Mouse (Mus musculus): ENCODE measurements around the gene Cul4b.
A peak's percentile ranks its signal among the peaks of the same experiment; 100 is the strongest.
"Not testable (repeated sequence)": the region's sequence is repeated elsewhere in the genome, so short reads cannot be mapped to it uniquely, and the experiment has no call there.

Cul4b gene

DNA sequence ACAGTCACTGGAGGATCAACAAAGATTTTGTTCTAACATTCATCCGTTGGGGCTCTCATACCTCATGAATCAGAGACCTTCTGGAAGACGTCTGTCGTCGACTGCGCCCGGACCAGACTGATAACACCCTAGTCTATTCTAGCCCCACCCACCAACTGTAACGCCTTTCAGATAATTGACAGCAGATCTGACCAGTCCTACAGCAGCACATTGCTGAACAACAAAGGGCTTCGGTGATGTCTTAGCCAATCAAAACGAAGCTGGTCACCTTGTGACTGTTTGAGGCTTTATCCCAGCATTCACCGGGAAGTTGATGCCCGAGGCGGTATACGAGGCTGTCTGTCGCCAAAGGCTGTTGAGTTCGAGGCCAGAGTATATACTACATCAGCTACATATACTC is at the start of gene Cul4b:
Cul4b (minus strand) TSS at position 119 of the 400 bp plus-strand sequence.
- no peak for DNase-seq

DNA sequence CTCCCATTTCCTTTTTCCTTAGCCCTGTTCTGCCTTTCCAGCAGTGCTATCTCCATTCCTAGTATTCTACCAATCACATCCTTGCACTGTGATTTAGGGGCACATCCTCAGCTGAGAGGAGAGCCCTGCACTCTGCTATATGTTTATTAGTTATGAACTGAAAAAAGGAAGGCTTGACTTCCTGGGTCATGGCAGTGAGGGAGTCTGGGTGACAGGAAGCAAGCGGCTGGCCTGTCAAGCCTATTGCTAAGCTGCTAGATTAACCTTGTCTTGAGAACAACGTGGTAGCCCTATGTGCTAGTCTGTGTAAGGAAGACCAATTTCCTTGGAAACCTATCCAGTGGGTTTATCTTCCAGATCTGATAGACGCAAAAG is 25.0 kb upstream of the Cul4b start:
- peak; percentile 26 for DNase-seq

DNA sequence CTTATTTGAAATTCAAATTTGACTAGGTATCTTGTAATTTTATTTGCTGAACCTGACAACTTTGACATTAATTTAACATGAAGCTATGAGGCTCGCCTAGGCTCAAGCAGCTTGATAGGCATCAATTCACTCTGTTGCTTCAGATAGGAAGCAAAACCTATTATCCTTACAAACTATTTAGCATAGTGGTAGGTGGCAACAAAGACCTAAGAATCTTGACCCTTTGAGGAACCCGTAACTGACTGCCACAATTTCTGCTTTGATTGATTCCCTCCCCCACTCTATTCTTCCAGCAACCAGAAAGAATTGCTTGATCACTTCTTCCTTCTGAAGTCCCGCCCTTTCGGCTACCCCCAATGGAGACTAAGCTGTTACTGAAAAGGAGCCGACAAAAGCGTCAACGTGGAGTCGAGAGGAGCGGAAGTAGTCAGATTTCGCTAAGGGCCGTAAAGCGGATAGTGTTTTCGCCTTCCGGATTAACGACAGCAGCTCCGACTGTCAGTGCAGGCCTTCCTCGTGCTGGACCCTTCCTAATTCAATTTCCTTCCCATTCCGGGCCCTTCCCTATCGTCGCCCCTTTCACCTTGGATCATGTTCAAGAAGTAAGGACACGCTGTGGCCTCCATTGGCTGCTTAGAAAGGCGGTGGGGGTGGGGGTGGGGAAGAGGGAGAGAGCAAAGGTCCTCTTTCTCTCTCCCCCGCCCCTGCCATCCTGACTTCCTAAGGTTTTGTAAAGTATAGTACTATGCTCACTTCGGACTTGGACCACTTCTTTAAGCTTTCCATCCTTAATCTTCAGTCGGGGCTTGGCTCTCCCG is 24.4 kb upstream of the Cul4b start, which contains the start of gene Mcts1:
Mcts1 (plus strand) TSS at position 402 of the 818 bp plus-strand sequence.
- peak; percentile 82 for DNase-seq

DNA sequence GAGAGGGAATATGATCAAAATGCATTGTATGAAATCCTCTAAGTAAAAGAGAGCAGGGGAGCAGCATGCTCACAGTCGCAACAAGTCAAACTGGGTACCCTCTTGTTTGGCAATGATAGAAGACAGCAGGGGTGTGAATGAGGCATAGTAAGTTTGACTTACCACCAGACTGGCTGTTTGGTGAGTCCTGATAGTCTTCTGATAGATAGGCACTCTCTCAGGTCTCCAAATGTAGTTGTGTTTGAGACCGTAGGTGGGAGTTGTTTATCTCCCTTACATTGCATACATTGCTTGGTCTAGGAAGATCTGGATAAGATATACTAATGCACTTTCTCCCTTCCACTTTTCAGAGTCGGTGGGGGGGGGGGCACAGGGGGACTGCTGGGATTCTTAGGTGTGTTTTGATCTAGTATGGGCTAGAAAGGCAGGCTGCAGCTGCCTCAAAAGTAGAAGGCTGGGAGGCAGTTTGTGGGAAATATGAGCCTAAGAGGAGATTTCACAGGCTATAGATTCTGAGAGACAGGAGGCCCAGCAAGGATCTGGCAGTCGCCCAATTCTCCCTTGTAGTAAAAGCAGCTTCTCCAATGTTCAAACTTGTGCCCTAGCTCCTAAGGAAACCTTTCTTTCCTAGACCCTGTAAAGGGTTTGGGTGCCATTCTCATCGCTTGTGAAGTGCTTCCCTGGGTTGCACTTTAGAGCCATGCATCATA is 17.3 kb upstream of the Cul4b start:
- DNase-seq = peak; percentile 4

DNA sequence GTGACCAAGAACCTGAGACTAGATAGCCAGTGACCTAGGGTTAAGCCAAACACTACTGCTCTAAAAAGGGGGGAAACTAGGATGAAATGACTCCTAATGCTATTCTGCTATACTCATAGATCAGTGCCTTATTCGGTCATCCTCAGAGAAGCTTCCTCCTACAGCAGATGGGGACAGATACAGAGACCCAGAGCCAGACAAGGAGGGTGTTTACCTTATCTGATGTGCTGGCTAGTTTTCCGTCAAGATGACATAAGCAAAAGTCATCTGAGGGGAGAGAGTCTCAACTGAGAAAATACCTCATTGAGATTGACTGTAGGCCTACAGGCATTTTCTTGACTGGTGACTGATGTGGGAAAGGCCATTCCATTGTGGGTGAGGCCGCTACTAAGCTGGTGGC is 15.8 kb upstream of the Cul4b start:
- DNase-seq = no peak

DNA sequence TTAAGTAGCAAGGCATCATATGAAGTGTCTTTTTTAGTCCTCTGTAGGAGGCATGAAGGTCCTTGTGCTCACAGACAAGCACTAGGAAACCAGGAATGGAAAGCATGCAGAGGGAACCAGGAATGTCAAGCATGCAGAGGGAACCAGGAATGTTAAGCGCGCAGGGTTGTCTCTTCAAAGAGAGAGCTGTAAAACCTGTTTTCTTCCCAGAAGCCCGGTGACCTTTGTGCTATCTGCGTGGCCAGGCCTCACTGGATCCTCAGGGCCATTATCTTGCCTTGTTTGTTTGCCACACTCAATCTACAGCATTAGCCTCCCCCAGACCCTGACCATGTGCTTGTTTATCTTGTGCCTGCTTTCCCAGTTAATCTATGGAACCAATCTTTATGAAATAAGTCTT is 13.8 kb upstream of the Cul4b start:
- peak; percentile 40 for DNase-seq

DNA sequence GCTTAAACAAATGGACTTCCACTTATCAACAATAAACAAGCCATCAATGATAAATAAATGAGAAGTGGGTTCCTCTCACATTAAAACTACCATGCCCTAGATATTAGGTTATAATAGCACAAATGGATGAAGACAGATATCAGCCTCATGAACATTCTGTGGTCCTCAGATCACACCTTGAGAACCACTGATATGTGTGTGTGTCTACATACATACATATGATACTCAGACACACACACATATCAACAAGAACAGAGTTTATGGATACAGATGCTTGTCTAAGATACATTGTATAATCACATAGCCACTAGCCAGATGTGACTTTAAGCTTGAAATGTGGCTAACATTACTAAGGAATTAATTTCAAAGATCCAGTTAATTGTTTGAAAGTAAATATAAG is 7.3 kb upstream of the Cul4b start:
- no peak for DNase-seq

DNA sequence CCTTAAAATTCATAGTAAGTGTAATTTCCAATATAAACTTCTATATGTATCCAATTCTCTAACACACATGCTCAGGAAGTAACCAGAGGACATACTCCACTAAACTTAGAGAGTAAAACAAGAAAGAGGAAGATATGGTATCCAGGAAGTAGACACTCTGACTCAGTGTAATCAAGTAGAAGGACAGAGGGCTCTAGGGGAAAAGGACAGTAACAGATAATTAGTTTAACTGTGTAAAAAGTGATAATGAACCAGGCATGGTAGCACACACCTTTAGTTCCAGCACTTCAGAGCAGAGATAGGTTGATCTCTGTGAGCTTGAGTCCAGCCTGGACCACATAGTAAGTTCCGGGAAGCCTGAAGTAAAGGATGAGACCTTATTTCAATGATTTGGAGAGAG is 5.1 kb upstream of the Cul4b start:
- DNase-seq = no peak

DNA sequence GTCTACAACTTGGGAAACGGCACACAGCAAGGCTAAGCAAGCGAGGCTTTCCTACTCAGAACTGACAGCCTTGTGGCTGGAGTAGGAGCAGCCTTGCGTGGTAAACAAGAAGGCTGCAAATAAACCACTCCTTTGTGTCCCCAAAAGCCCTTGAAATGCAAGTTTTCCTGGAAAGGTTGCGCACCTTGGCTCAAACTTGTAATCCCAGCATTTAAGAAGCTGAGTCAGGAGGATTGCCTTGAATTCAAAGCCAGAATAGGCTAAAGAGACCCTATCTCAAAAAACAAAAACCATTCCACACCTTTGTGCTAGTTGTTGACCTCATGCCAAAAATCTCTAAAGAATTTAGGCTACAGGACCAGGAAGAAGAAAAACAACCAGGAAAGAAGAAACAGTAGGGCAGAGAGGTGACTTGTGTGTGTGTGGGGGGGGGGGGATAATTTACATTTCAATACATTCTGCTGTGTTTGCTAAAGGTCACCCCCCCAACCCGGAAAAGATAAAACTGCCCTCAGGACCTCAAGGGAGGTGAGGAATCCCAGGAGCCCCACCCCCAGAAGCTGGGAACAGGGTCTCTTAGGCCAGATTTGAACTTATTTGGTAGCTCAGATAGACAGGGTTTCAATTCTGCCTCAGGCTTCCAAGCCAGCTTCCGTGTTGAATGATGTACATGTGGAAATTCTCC is 9.3 kb downstream of the Cul4b start:
- no peak for DNase-seq

DNA sequence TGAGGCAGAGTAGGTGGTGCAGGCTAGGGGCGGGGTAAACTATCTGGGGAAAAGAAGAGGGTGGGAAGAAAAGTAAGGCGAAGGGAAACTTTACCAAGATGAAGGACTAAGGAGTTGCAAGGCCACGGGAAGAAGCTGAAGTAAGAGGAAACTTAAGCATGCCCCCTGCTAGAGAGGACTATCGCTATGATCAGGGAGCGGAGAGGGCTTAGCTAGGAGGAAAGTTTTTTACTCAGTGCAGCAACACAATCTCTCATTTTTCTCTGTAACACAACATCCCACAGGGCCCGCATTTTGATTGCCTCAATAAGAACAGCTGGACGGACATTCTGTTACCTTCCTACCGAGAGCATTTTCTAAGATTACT is 10.8 kb downstream of the Cul4b start:
- no peak for DNase-seq

DNA sequence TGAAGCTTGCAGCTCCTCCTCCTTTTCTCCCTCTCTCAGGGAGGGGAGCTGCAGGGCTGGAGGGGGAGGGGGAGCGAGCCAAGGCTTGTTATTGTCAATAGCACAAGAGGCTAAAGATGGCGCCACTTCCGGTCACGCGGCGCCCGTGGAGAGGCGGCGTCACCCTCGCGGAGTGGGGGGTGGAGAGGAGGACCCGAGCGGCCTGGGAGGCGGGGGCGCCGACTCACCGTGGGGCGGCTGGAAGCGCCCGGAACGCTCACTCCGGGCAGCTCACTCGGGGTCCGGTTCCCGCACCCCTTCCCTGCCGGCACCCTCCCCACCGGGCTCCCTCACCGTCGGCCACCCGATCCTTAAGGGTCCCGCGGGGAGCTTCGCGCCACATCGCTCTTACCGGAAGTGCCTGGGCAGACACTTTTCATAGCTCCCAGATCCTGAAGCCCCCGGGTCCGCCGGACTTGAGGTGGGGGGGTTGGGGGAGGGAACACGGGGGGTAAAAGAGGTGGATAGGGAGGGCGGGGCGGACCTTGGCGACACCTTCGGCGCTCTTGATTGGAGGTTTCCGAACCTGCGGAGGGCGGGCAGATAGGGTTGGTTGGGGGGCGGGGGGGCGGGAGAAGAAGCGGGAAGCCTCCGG is 11.3 kb downstream of the Cul4b start:
- peak; percentile 93 for DNase-seq

DNA sequence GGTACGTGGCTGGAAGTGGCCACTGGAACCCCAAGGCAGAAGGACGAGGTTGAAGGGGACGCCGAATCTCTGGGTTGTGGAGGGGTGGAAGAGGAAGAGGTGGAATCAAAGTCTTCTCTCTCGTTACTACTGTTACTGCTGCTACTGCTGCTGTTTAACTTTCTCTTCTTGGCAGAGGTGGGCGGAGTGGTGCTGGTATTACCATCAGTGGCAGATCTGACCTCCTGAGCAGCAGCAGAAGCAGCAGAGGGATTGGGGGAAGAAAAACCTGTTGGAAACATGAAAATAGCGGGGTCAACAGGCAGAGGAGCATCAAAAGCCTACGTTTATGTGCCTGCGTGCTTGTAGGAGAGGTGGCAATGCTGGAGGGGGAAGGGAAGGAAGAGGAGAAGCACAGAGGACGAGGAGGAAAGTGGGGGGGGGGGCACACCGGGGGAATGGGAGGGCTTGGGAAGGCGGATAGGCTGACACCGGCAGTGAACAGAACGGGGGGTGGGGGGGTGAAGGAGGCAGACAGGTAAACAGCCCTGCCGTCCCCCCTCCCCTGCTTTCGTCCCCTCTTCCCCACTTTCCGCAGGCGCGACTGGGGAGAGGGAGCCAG is 12.0 kb downstream of the Cul4b start:
- DNase-seq = peak; percentile 18

DNA sequence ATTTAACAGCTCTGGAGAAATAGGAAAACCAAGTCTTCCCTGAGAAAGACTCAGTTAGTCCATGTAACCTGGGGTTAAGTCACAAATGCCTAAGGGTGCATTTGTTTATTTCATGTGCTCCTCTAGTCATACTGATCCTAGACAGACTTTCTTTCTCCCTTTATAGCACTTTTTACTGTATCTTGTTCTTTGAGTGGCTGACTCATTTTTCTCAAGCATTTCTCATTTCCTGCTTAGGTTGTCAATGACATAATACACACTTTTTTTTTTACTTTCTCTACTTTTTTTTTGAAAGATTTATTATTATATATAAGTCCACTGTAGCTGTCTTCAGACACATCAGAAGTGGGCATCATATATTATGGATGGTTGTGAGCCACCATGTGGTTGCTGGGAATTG is 22.7 kb downstream of the Cul4b start:
- DNase-seq = no peak

DNA sequence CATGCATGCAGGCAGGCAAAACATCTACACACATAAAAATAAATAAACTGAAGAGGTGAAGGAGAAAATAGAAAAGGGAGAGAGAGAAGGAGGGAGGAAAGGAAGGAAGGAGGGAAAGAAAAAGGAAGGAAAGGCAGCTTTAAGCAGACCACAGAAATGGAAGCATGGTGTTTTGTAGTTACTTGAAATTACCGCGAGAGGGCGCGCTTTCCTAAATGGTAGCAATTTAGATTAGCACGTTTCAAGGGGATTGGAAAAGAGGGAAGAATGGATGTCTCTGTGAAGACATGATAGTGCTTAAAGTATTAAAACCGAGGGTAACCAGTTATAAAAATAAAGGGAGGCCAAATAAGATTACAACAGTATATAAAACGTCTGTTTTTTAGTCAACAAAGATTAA is 61.4 kb downstream of the Cul4b start:
- DNase-seq = peak; percentile 27

DNA sequence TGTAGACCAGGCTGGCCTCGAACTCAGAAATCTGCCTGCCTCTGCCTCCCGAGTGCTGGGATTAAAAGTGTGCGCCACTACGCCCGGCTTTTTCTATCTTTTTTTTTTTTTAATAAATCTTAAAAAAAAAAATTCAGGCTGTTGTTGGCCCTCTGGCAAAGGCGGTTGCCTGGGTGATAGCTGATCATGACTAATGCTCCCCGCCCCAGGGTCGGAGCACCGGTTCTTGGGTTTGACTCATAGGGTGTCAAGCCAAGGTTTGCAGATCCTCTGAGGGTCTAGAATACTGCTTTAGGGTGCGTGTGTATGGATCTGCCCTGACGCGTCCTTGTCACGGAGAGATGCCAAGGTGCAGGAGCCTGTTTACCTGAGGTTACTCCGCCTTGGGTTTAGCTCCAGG is 71.2 kb downstream of the Cul4b start:
- DNase-seq = no peak

DNA sequence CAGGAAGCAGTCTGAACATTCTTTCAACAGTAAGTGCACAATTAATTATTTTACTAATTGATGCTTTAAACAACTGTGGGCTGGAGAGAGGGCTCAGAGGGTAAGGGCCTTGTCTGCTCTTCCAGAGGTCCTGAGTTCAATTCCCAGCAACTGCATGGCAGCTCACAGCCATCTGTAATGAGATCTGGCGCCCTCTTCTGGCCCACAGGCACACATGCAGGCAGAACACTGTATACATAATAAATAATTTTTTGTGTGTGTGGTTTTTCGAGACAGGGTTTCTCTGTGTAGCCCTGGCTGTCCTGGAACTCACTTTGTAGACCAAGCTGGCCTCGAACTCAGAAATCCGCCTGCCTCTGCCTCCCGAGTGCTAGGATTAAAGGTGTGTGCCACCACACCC is 73.8 kb downstream of the Cul4b start:
- not testable (repeated sequence) for DNase-seq

DNA sequence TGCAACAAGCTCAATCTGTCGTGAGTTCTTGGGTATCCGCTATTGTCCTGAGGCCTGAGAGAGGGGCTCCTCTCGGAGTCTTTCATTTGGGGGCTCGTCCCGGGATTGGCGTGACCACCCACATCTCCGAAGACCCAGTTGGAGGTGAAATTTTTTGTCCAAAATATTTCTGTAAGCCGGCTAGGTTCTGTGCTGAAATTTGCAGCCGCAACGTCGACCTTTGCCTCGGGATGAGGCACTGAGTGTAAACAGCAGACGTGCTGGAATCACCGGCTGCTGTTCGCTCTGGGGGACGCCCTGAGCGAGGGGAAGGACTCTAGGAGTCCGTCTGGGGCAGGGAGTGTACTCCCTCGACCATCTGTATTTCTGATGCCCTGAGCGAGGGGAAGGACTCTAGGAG is 90.5 kb downstream of the Cul4b start:
- peak; percentile 3 for DNase-seq

Measured in kidney, postnatal 14 days (tissue).